Mouse (Mus musculus): ENCODE results near the gene Tet1. TPM values are rescaled to one million over a fixed set of nuclear protein-coding genes. Genes with fewer than 3 reads are reported as not detected.
"Not testable (repeated sequence)": the region's sequence is repeated elsewhere in the genome, so short reads cannot be mapped to it uniquely, and the experiment has no call there.

Tet1 gene
- polyA plus RNA-seq (2012; rRNA removed) = 0.84 and 1.1 TPM in 2 replicates

DNA sequence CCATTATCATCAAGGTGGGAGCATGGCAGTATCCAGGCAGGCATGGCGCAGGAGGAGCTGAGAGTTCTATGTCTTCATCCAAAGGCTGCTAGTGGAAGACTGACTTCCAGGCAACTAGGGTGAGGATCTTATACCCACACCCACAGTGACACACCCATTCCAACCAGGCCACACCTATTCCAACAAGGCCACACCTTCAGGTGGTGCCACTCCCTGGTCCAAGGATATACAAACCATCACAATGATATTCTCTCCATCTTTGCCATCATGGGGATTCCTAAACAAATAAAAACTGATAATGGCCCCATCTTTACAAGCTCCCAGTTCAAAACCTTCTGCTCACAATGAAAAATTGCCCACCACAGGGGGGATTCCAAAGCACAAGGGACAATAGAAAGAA lies at the start of gene Tet1:
Gene Tet1 (minus strand): TSS at position 101 of the 400 bp plus-strand sequence.
- WGBS = no CpG with 5 or more reads among the region's 1 CpGs
- not testable (repeated sequence) for DNase-seq (ENCODE audit: low read depth in 1 of 2, low spot score in 2 of 2); H3K4me3 ChIP-seq (ENCODE audit: extremely low read depth, insufficient read depth, insufficient read length); H3K27me3 ChIP-seq (ENCODE audit: control insufficient read depth, insufficient read depth, low read length); H3K4me1 ChIP-seq (ENCODE audit: control insufficient read depth, insufficient read depth, insufficient read length); H3K27ac ChIP-seq (ENCODE audit: insufficient read depth, low read length); H3K36me3 ChIP-seq (ENCODE audit: control insufficient read depth, insufficient read depth, low read length)

DNA sequence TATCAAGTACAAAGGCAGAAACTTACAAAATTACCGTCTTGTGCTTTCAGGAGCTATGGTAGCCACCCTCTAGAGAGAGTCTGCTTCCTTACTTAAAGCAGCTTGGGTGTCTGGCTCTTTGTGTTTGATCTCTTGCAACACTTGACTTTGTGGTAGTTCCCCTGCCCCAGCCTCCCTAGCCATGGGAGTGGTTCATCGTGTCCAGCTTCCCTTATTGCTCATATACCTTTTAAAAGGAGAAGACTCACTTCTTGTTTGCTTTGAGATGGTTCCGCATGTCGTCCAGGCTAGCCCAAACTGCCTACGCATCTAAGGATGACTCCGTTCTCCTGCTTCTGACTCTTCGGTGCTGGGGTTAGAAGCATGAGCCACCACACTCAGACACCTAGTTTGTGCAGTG lies 39.8 kb upstream of the Tet1 start:
- no peak for DNase-seq (ENCODE audit: low read depth in 1 of 2, low spot score in 2 of 2)
- no peak for TF ChIP-seq CTCF (IDR thresholded peaks at IDR 0.05; ENCODE audit: extremely low read depth, insufficient read depth, insufficient read length, insufficient replicate concordance)
- no peak for TF ChIP-seq POLR2A (IDR thresholded peaks at IDR 0.05; ENCODE audit: low read depth, low read length)
- Histone ChIP-seq H3K4me1 (ENCODE audit: control insufficient read depth, insufficient read depth, insufficient read length) (peaks cover 4% of the 10 kb centered on the region; the same call in 1 of the 2 replicates), H3K36me3 (ENCODE audit: control insufficient read depth, insufficient read depth, low read length) (no peaks in the 10 kb centered on the region), H3K27me3 (ENCODE audit: control insufficient read depth, insufficient read depth, low read length) (no peaks in the 10 kb centered on the region), H3K4me3 (ENCODE audit: extremely low read depth, insufficient read depth, insufficient read length) (no peak overlapping the region), H3K27ac (ENCODE audit: insufficient read depth, low read length) (no peak overlapping the region)
- WGBS = 77% methylated on average over 7 of the region's 7 CpGs

- Histone ChIP-seq H3K27me3 (ENCODE audit: control insufficient read depth, insufficient read depth, low read length) (no peaks in the 10 kb centered on the region), H3K4me1 (ENCODE audit: control insufficient read depth, insufficient read depth, insufficient read length) (peaks cover 4% of the 10 kb centered on the region; the same call in 1 of the 2 replicates), H3K36me3 (ENCODE audit: control insufficient read depth, insufficient read depth, low read length) (peaks cover 7% of the 10 kb centered on the region), H3K27ac (ENCODE audit: insufficient read depth, low read length) (peak within 1 kb of the TSS; percentile 37), H3K4me3 (ENCODE audit: extremely low read depth, insufficient read depth, insufficient read length) (peak within 1 kb of the TSS; percentile 88)
- DNase-seq (ENCODE audit: low read depth in 1 of 2, low spot score in 2 of 2) = peak; percentile 32 to 38
- under 1% methylated on average over 67 of the region's 68 CpGs for WGBS
- TF ChIP-seq POLR2A (IDR thresholded peaks at IDR 0.05; ENCODE audit: low read depth, low read length) (no peak), CTCF (IDR thresholded peaks at IDR 0.05; ENCODE audit: extremely low read depth, insufficient read depth, insufficient read length, insufficient replicate concordance) (no peak)
These were observed 38.1 kb upstream of the Tet1 start, which contains the start of gene Dna2 for GRCm38 (mm10) chr10:62946738-62947471. Gene Dna2, plus strand, starts transcription at chr10:62947026.

- TF ChIP-seq CTCF (IDR thresholded peaks at IDR 0.05; ENCODE audit: extremely low read depth, insufficient read depth, insufficient read length, insufficient replicate concordance) (no peak), POLR2A (IDR thresholded peaks at IDR 0.05; ENCODE audit: low read depth, low read length) (no peak)
- H3K36me3 ChIP-seq (ENCODE audit: control insufficient read depth, insufficient read depth, low read length) = peaks cover 14% of the 10 kb centered on the region
- WGBS = 35% methylated on average over 10 of the region's 10 CpGs
- H3K4me1 ChIP-seq (ENCODE audit: control insufficient read depth, insufficient read depth, insufficient read length) = peaks cover 4% of the 10 kb centered on the region; the same call in 1 of the 2 replicates
- H3K27ac ChIP-seq (ENCODE audit: insufficient read depth, low read length) = peak overlapping the region; percentile 56
- no peak overlapping the region for H3K4me3 ChIP-seq (ENCODE audit: extremely low read depth, insufficient read depth, insufficient read length)
- no peaks in the 10 kb centered on the region for H3K27me3 ChIP-seq (ENCODE audit: control insufficient read depth, insufficient read depth, low read length)
- no peak for DNase-seq (ENCODE audit: low read depth in 1 of 2, low spot score in 2 of 2)
These were observed 36.3 kb upstream of the Tet1 start for GRCm38 (mm10) chr10:62944975-62945580.

- TF ChIP-seq CTCF (IDR thresholded peaks at IDR 0.05; ENCODE audit: extremely low read depth, insufficient read depth, insufficient read length, insufficient replicate concordance) (no peak), POLR2A (IDR thresholded peaks at IDR 0.05; ENCODE audit: low read depth, low read length) (no peak)
- no peak for DNase-seq (ENCODE audit: low read depth in 1 of 2, low spot score in 2 of 2)
- 97% methylated on average over 1 of the region's 1 CpGs for WGBS
- H3K4me1 ChIP-seq (ENCODE audit: control insufficient read depth, insufficient read depth, insufficient read length) = no peaks in the 10 kb centered on the region
- H3K27me3 ChIP-seq (ENCODE audit: control insufficient read depth, insufficient read depth, low read length) = no peaks in the 10 kb centered on the region
- no peak overlapping the region for H3K27ac ChIP-seq (ENCODE audit: insufficient read depth, low read length)
- H3K36me3 ChIP-seq (ENCODE audit: control insufficient read depth, insufficient read depth, low read length) = peaks cover 18% of the 10 kb centered on the region
- no peak overlapping the region for H3K4me3 ChIP-seq (ENCODE audit: extremely low read depth, insufficient read depth, insufficient read length)
These were observed 23.6 kb upstream of the Tet1 start for GRCm38 (mm10) chr10:62932381-62932780.

DNA sequence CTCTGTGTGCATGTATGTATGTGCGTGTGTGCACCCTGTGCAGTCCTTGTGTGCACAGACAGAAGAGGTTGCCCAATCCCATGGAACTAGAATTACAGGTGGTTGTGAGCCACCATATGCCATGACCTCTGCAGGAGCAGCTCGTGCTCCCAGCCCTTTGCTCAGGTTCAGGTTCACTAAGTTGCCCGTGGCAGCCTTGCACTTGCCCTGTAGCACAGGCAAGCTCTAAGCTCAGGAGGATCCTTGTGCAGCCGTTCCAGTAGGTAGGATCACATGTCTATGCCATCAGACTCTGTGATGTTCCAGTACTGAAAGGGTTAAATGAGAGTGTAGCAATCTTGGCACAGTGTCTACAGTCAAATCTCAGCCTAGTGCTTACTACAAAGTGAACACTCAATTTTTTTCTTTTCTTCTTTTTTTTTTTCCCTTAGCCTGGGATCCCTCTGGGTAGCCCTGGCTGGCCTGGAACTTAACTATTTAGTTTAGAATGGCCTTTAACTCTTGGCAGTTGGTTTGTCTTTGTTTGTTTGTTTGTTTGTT lies 15.4 kb upstream of the Tet1 start:
- DNase-seq (ENCODE audit: low read depth in 1 of 2, low spot score in 2 of 2) = no peak
- no peak overlapping the region for H3K4me3 ChIP-seq (ENCODE audit: extremely low read depth, insufficient read depth, insufficient read length)
- peaks cover 4% of the 10 kb centered on the region; the same call in 1 of the 2 replicates for H3K36me3 ChIP-seq (ENCODE audit: control insufficient read depth, insufficient read depth, low read length)
- 91% methylated on average over 4 of the region's 4 CpGs for WGBS
- H3K4me1 ChIP-seq (ENCODE audit: control insufficient read depth, insufficient read depth, insufficient read length) = peaks cover 5% of the 10 kb centered on the region; the same call in 1 of the 2 replicates
- no peak for TF ChIP-seq POLR2A (IDR thresholded peaks at IDR 0.05; ENCODE audit: low read depth, low read length)
- TF ChIP-seq CTCF (IDR thresholded peaks at IDR 0.05; ENCODE audit: extremely low read depth, insufficient read depth, insufficient read length, insufficient replicate concordance) = no peak
- no peak overlapping the region for H3K27ac ChIP-seq (ENCODE audit: insufficient read depth, low read length)
- no peaks in the 10 kb centered on the region for H3K27me3 ChIP-seq (ENCODE audit: control insufficient read depth, insufficient read depth, low read length)

Measured in spleen, adult 2 months (tissue).